ENCODE assay signal across 17 mouse cellular contexts in genomic region chr4:22397003-22397402, GRCm38 (mm10). TPM values are rescaled to one million over a fixed set of nuclear protein-coding genes. Genes with fewer than 3 reads are reported as not detected.
A peak's percentile ranks its signal among the peaks of the same experiment; 100 is the strongest.
DNase-seq lines count a peak whose midpoint lies in the region; ATAC-seq and TF ChIP-seq lines count a peak whose summit lies in the region.
"Had no signal": no experiment of that assay in that cellular context is flagged by ENCODE, and none has a peak within 500 bp of the region (broad histone marks: within the 10 kb centered on the region; RNA-seq: fewer than 3 reads in every experiment).

No protein-coding gene starts in this region.

- DNase-seq in hindbrain, embryonic 14.5 days (ENCODE audit: low spot score), result no peak
- DNase-seq: adrenal gland, adult 8-10 months; adrenal gland, postnatal 36 days; cerebellum, adult 2 months; forebrain, postnatal 0 days; heart, adult 2 months; heart, postnatal 36 days had no signal

- H3K36me3 ChIP-seq in hindbrain, embryonic 14.5 days (replicated peaks; ENCODE audit: control insufficient read depth, insufficient read depth), result peaks cover 6% of the 10 kb centered on the region; the same call in 1 of the 2 replicates
- peaks cover 19% of the 10 kb centered on the region for H3K36me3 ChIP-seq in hindbrain, embryonic 12.5 days
- peaks cover 79% of the 10 kb centered on the region for H3K36me3 ChIP-seq in megakaryocyte, embryonic 14.5 days (replicated peaks; ENCODE audit: low read length)
- no peaks in the 10 kb centered on the region for H3K36me3 ChIP-seq in intestine, embryonic 15.5 days
- no peaks in the 10 kb centered on the region for H3K36me3 ChIP-seq in intestine, postnatal 0 days (ENCODE audit: control insufficient read depth, insufficient read depth)

- H3K4me1 ChIP-seq in hindbrain, embryonic 14.5 days (replicated peaks; ENCODE audit: control insufficient read depth, insufficient read depth, low read length), result peaks cover 4% of the 10 kb centered on the region; the same call in 1 of the 2 replicates
- 0 out of 2 replicates have a peak, but pooled peaks cover 4% of the 10 kb centered on the region for H3K4me1 ChIP-seq in hindbrain, embryonic 12.5 days
- peaks cover 25% of the 10 kb centered on the region for H3K4me1 ChIP-seq in megakaryocyte, embryonic 14.5 days
- H3K4me1 ChIP-seq in intestine, embryonic 15.5 days (replicated peaks), result no peaks in the 10 kb centered on the region
- no peaks in the 10 kb centered on the region for H3K4me1 ChIP-seq in intestine, postnatal 0 days (replicated peaks; ENCODE audit: control insufficient read depth, insufficient read depth, low read length)

- no peaks in the 10 kb centered on the region for H3K27me3 ChIP-seq in hindbrain, embryonic 14.5 days (ENCODE audit: control insufficient read depth, insufficient read depth, low read length)
- no peaks in the 10 kb centered on the region for H3K27me3 ChIP-seq in hindbrain, embryonic 12.5 days
- no peaks in the 10 kb centered on the region for H3K27me3 ChIP-seq in megakaryocyte, embryonic 14.5 days (replicated peaks)
- no peaks in the 10 kb centered on the region for H3K27me3 ChIP-seq in intestine, embryonic 15.5 days (replicated peaks)
- H3K27me3 ChIP-seq in intestine, postnatal 0 days (replicated peaks; ENCODE audit: control insufficient read depth, insufficient read depth, low read length), result no peaks in the 10 kb centered on the region
- H3K27me3 ChIP-seq: CH12.LX; forebrain, embryonic 13.5 days had no signal

- ATAC-seq in hindbrain, embryonic 14.5 days (ENCODE audit: low FRiP score), result peak; percentile 35; the same call in 1 of the 2 replicates
- ATAC-seq in hindbrain, embryonic 12.5 days (ENCODE audit: low FRiP score), result no peak
- no peak for ATAC-seq in megakaryocyte, adult 5-6 weeks (ENCODE audit: poor library complexity, severe bottlenecking)
- 0 out of 2 replicates have a peak, but pooled peaks have one; percentile 15 for ATAC-seq in intestine, embryonic 15.5 days
- ATAC-seq in intestine, postnatal 0 days, result peak; percentile 43
- ATAC-seq: forebrain, embryonic 13.5 days; forebrain, postnatal 0 days; hindbrain, postnatal 0 days had no signal

- no peak overlapping the region for H3K4me3 ChIP-seq in hindbrain, embryonic 14.5 days (replicated peaks; ENCODE audit: low read length)
- no peak overlapping the region for H3K4me3 ChIP-seq in hindbrain, embryonic 12.5 days
- peak overlapping the region; percentile 5 for H3K4me3 ChIP-seq in megakaryocyte, embryonic 14.5 days (replicated peaks)
- no peak overlapping the region for H3K4me3 ChIP-seq in intestine, embryonic 15.5 days (replicated peaks)
- H3K4me3 ChIP-seq in intestine, postnatal 0 days (ENCODE audit: low read depth, low read length), result no peak overlapping the region
- H3K4me3 ChIP-seq: embryonic facial prominence, embryonic 10.5 days; forebrain, embryonic 13.5 days; heart, adult 2 months had no signal

- H3K9me3 ChIP-seq in hindbrain, embryonic 14.5 days (ENCODE audit: control insufficient read depth, low read length), result no peaks in the 10 kb centered on the region
- no peaks in the 10 kb centered on the region for H3K9me3 ChIP-seq in hindbrain, embryonic 12.5 days (replicated peaks)
- peaks cover 11% of the 10 kb centered on the region for H3K9me3 ChIP-seq in megakaryocyte, embryonic 14.5 days
- no peaks in the 10 kb centered on the region for H3K9me3 ChIP-seq in intestine, embryonic 15.5 days
- H3K9me3 ChIP-seq in intestine, postnatal 0 days (ENCODE audit: control insufficient read depth), result no peaks in the 10 kb centered on the region
- H3K9me3 ChIP-seq: embryonic facial prominence, embryonic 10.5 days; forebrain, embryonic 13.5 days had no signal

- H3K27ac ChIP-seq in hindbrain, embryonic 14.5 days, result no peak overlapping the region
- no peak overlapping the region for H3K27ac ChIP-seq in hindbrain, embryonic 12.5 days
- no peak overlapping the region for H3K27ac ChIP-seq in intestine, embryonic 15.5 days
- H3K27ac ChIP-seq in intestine, postnatal 0 days (ENCODE audit: low read depth, low read length), result no peak overlapping the region
- H3K27ac ChIP-seq: embryonic facial prominence, embryonic 10.5 days; forebrain, embryonic 13.5 days; heart, adult 2 months; hindbrain, postnatal 0 days had no signal

- no peak overlapping the region for H3K4me2 ChIP-seq in hindbrain, embryonic 14.5 days (replicated peaks)
- H3K4me2 ChIP-seq in hindbrain, embryonic 12.5 days (replicated peaks), result no peak overlapping the region
- no peak overlapping the region for H3K4me2 ChIP-seq in intestine, embryonic 15.5 days (replicated peaks)
- no peak overlapping the region for H3K4me2 ChIP-seq in intestine, postnatal 0 days (replicated peaks; ENCODE audit: low read depth)
- H3K4me2 ChIP-seq: forebrain, embryonic 13.5 days; heart, embryonic 11.5 days had no signal

- no peak for TF ChIP-seq CTCF in intestine, postnatal 0 days (IDR thresholded peaks at IDR 0.05; ENCODE audit: low read depth)

- no peak overlapping the region for H3K9ac ChIP-seq in hindbrain, embryonic 14.5 days
- H3K9ac ChIP-seq in hindbrain, embryonic 12.5 days, result no peak overlapping the region
- no peak overlapping the region for H3K9ac ChIP-seq in intestine, embryonic 15.5 days
- H3K9ac ChIP-seq in intestine, postnatal 0 days (ENCODE audit: low read depth, low read length), result no peak overlapping the region
- H3K9ac ChIP-seq: forebrain, embryonic 13.5 days; forebrain, postnatal 0 days had no signal

- 94% methylated on average over 5 of the region's 5 CpGs for WGBS in hindbrain, embryonic 14.5 days
- 96% methylated on average over 5 of the region's 5 CpGs for WGBS in hindbrain, embryonic 12.5 days
- 86% methylated on average over 5 of the region's 5 CpGs for WGBS in intestine, embryonic 15.5 days
- 78% methylated on average over 5 of the region's 5 CpGs for WGBS in intestine, postnatal 0 days

RNA-seq across cellular contexts. Expression of gene Fbxl4, which starts 39.7 kb away (rescaled TPM):
- polyA plus RNA-seq in hindbrain, embryonic 14.5 days (2014; fragmentation: Nextera tagmentation; extraction: Ambion mirVana), result 18.4 and 22.4 TPM in 2 replicates
- 10.1 and 10.3 TPM in 2 replicates for polyA plus RNA-seq in hindbrain, embryonic 12.5 days (2016; fragmentation: Nextera tagmentation; extraction: Ambion mirVana)
- polyA plus RNA-seq in megakaryocyte, embryonic 14.5 days (2012; ENCODE audit: insufficient read depth, low replicate concordance), result 0.63 TPM in 1 of 2 replicates, not detected in the other
- total RNA-seq in megakaryocyte, adult 5-6 weeks (2015), result 12.8 and 15.0 TPM in 2 replicates
- total RNA-seq in megakaryocyte, adult 5-6 weeks (2017), result 6.9 and 8.2 TPM in 2 replicates
- 13.1 and 13.7 TPM in 2 replicates for polyA plus RNA-seq in intestine, embryonic 15.5 days (2015; fragmentation: Nextera tagmentation; extraction: Ambion mirVana)
- 13.9 TPM in 2 replicates for polyA plus RNA-seq in intestine, postnatal 0 days (2015; fragmentation: Nextera tagmentation; extraction: Ambion mirVana)

Comparison
In these comparisons a context has a peak if more than half of its experiments do, and no peak if none do; other contexts are left out.
1. ATAC-seq: peak in hindbrain, embryonic 14.5 days (single experiment), intestine, embryonic 15.5 days (single experiment) and intestine, postnatal 0 days (single experiment); none in hindbrain, embryonic 12.5 days (single experiment) and megakaryocyte, adult 5-6 weeks (single experiment).